Mouse (Mus musculus) mature B cell (primary cell): ENCODE results near the gene Ube2o.

Source experiments
- in situ Hi-C: fragments of 300-500 bp; cut with MboI; formaldehyde crosslinking; loops from 2 replicates; pipeline ENCODE4 v1.14.3; 2019

Gene Ube2o

GRCm38 (mm10) chr11:116581376-116581814 lies at the start of gene Ube2o:
Ube2o (minus strand) TSS chr11:116581447.
- in situ Hi-C loops: no loop called here

DNA sequence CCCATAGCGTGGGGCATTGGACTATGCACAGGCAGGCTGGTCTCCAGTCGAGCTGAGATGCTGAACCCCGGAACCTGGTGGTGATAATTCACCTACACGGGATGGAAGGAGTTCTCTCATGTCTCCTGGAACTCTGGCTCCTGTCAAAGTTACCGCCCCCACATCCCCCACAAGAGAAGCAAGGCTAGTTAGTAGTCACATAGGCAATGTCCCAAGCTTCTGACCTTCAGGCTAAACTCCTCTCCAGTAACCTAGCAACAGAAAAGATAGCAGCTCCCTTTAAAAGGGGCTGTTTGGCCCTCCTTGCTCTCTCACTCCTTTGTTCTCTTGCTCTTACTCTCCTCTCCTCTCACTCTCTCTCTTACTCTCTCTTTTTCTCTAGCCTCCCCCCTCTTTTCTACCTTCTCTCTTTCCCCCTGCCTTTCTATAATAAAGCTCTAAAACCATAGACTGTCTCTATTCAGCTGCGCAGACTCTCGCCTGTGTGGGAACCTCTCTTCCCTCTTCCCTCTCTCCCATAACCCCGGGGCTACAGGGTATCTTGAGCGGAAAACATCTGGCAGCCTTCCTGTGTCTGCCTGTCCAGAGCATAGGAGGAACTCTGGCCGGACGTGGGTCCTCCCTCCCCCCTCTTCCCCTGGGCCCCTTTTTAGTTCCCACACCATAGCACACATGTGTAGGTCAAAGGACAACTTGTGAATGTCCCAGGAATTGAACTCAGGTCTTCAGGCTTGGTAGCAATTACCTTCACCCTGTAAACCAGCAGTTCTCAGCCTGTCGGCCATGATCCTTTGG lies 49.1 kb upstream of the Ube2o start:
- in situ Hi-C loops: no loop called here

DNA sequence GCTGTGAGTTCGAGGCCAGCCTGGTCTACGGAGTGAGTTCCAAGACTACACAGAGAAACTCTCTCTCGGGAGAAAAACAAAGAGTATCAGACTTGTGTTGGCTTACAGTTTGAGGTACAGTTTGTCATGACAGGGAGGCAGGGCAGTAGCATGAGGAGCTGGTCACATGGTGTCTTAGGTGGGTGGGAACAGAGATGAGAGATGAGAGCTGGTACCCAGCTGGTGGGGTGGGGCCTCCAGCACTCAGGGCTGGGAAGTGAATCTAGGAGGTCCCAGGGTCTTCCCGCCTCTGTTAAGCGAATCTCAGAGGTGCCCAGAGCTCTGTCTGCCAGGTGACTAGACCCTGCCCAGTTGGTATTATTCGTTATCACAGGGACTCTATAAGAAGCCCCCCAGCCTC lies 48.2 kb upstream of the Ube2o start:
- in situ Hi-C loops: loop anchor here (5.0 kb wide), 1 partner anchor 37 kb away; no protein-coding TSS in a partner anchor

DNA sequence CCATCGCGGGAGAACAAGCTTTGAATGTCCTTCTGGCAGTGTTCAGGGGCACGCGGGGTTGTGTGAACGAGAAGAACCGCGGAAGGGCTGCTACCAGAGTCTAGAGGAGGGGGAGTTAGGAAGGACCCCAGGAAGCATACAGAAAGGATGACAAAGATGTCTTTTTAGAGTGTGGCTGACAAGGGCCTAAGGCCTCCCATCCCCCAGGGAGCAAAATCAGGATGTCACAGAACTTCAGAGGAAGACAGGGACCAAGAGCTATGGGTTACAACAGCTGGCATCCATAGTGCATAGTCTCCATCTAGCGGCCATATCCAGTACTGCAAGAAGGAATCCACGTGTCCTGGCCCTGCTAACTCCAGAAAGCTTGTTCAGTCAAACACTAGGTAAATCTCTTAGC lies 47.5 kb upstream of the Ube2o start:
- in situ Hi-C loops: loop anchor here (5.0 kb wide), 1 partner anchor 36 kb away; no protein-coding TSS in a partner anchor

- in situ Hi-C loops: loop anchor here (5.0 kb wide), 1 partner anchor 35 kb away; no protein-coding TSS in a partner anchor
These were observed 46.1 kb upstream of the Ube2o start for GRCm38 (mm10) chr11:116627072-116628020.

- in situ Hi-C loops: loop anchor here (5.0 kb wide), 1 partner anchor 34 kb away; no protein-coding TSS in a partner anchor
These were observed 45.2 kb upstream of the Ube2o start, which contains the start of gene Rhbdf2 for GRCm38 (mm10) chr11:116626299-116627071. Rhbdf2 (minus strand) TSS chr11:116627019.

DNA sequence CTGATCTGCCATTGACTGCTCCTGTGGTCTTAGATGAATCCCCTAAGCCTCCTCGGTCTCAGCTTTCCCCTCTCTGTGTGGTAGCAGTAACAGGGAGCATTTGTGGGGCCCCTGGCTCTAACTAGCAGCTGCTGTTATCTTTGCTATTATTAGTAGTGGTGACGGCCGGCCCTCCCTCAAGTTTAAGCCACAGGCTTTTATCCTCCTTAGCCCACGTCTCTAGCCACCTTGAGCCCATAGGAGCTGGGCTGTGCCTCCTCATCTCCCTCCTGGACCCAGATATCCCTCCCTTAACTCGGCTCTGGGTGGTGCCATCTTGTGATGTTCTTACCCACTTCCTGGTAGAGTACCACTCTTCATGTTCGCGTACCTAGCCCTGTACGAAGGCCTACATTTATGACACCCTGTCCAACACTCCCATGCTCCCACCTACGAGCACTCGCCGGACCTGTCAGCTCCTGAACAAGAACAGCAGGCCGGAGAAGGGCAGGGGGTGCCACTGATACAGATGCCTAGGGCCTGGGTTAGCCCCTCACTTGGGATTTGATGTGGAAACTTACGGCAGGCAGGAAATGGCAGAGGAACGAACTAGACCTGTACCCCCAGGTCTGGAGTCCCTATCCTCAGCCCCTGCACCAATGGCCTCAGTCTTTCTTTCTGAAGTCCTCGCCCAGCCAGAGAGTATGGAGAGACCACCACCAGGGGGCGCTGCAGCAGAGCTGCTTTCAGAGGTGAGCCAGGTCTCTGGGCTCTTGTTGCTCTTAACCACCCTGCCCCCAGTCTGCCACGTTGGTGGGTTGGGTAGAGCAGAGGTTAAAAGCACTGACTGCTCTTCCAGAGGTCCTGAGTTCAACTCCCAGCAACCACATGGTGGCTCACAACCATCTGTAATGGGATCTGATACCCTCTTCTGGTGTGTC lies 44.1 kb upstream of the Ube2o start:
- in situ Hi-C loops: loop anchor here (5.0 kb wide), 1 partner anchor 33 kb away; no protein-coding TSS in a partner anchor

GRCm38 (mm10) chr11:116624131-116624832 lies 43.0 kb upstream of the Ube2o start:
- in situ Hi-C loops: no loop called here

DNA sequence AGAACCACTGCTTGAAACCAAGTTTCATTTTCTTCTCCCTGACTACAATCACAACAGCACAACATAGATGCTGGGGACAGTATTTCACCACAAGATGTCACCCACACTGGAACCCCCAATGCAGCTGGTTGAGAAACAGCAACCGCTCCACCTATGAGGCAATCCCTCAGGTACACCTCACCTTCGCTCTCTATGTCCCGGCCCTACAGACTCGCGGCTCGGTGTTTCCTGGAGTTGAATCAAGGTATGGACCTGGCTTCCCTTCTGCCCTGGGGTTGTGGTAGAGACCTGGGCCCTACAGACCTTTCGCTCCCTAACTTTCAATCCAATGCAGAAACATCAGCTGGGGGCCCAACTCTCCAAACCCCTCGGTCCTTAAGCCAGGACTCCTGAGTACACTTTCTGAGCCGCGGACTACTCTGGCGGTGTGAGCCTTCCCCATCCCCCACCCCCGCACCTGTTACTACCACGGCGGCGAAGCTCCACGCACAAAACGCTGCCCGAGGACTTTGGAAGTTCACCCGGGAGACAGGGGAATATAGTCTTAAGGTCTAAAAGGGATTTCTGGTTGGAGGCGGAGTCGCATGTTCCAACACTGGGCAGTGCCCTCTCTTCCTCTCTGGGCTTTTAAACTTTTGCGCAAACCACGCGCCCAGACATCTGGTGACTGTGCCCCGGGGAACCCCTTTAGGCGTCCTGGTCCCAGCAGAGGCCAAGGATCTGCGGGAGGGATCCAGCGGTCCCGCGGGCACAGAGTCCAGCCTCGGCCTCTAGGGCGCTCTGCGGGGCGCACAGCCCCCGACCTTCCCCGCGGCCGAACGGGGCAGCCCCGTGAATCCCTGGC lies 42.3 kb upstream of the Ube2o start:
- in situ Hi-C loops: no loop called here

- in situ Hi-C loops: no loop called here
These were observed 40.0 kb upstream of the Ube2o start for GRCm38 (mm10) chr11:116621258-116621704.

DNA sequence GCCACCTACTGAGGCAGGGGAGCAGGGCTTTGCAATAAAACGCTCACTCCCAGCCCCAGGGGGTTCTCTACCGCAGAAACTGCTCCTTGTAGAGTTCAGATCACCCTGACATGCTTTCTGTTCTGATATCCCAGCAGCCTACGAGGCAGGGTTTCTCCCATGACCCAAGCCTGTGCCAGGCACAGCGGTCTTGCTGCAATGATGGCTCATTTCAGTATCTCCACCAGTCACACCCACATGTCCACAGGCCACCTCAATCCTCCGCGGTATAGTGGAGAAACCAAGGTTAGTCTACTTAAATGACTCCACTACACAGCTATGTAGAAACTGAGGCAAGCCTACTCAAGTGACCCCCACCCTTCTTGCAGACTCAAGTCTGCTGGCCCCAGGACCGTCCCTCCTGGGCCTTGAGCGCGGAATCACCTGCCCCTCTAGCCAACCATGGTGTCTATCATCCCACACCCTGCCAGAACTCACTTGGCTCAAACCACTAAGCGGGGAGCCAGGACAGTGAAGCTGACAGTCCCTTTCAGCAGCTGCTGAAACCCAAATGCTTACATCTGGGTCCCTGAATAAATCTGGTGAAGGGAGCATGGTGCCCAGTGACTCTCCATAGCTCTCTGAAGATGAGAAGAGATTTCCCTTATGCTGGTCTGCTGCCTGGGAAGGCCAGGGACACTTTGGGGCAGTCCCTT lies 39.5 kb upstream of the Ube2o start:
- in situ Hi-C loops: no loop called here

DNA sequence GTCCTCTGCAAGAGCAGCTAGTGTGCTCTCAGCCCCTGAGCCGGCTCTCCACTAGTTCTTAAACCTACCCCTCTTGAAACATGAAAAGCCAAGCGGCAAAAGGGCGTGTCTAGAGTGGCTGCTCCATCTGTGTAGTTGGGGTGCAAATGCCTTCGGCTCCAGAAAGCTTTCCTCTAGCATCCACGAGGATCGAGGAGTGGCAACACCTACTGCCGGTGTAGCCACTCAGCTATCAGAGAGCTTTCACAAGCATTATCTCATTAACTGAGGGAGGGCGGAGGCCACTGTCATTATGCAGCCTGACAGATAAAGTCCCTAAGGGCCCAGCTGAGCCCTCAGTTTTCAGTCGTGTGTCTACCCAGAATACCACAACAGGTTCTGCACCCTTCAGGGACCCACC lies 38.8 kb upstream of the Ube2o start:
- in situ Hi-C loops: no loop called here

DNA sequence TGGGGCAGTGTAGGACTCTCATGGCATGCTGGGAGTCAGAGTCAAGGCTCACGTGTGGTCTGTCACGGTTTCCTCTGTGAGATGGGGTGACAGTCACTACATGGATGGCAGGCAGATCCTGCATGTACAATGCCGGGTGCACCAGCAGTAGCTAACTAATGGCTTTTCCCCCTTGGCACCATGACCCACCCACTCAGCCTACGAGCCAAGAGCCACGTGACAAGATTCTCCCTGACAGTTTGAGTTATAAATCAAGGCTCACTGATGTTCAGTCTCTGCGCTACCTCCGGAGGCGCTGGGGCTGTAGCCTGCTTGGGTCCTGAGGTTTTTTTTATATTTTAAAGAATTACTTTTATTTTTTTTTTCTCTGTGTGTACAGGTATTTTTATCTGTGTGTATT lies 38.3 kb upstream of the Ube2o start:
- in situ Hi-C loops: no loop called here

- in situ Hi-C loops: no loop called here
These were observed 37.9 kb upstream of the Ube2o start for GRCm38 (mm10) chr11:116619156-116619555.

DNA sequence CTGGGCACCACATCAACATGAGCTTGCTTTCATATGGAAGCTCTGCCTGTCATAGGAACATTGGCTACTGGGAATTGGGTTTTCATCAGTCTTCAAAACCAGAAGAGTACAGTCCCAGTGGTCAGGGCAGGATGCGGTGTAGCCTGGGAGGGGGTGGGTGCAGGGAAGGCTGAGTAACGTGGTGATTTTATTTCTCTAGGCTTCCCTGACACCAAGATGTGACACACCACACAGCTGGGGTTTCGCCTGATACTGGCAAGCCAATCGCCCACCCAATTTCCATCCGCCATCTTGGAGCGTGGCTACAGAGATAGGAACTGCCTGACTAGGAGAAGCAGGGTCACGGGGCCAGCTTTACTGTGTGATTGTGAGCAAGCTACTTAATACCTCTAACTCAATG lies 37.4 kb upstream of the Ube2o start:
- in situ Hi-C loops: no loop called here

DNA sequence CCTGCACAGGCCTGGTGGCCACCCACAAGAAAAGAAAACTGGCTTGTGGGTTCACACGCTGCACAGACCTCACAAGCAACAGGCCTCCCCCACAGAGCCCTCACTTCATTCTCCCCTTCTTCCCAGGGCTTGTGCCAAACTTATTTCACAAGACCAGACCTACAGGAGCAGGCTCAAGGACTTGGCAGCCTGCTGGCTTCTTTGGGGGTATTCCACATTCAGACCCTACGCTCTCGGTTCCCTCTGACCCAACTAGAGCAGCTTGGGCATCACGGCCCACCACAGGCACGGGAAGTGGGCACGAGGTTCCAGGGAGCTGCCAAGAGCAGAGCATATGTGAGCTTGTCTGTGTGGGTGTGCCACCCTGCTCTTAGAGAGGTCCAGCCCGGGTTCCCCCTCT lies 36.4 kb upstream of the Ube2o start:
- in situ Hi-C loops: no loop called here

- in situ Hi-C loops: no loop called here
These were observed 35.3 kb upstream of the Ube2o start for GRCm38 (mm10) chr11:116616438-116617118.
